Mouse (Mus musculus) neutrophil, adult 59 days (primary cell): ENCODE measurements around the gene Krtap24-1. TPM values are rescaled to one million over a fixed set of nuclear protein-coding genes. Genes with fewer than 3 reads are reported as not detected.

Experiments used
- total RNA-seq, 2 experiments: library from RNA; stranded (reverse); gene quantifications; 1 replicate in 1 of 2; 2 replicates in 1 of 2; pipeline ENCODE4 v1.2.4; 2023

The Krtap24-1 gene
- total RNA-seq: not detected

DNA sequence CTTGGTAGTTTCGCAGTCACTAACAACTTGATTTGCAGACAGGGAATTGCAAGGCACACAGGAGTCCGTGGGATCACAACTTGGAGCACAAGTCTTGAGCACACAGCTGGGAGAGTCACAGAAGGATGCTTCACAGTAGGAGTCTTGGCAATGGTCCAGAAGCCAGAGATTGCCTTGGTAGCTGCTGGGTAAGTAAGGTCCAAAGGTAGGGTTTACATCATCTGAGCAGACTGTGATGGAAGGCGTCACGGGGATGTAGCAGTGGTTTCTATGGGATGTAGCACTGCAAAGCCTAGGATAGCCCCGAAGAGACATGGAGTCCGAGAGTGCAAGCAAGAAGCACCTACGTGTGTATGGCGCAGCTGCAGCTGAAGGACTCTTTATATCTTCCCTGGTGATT, at the start of gene Krtap24-1:
Gene Krtap24-1 (minus strand): TSS at position 358 of the 400 bp plus-strand sequence.

DNA sequence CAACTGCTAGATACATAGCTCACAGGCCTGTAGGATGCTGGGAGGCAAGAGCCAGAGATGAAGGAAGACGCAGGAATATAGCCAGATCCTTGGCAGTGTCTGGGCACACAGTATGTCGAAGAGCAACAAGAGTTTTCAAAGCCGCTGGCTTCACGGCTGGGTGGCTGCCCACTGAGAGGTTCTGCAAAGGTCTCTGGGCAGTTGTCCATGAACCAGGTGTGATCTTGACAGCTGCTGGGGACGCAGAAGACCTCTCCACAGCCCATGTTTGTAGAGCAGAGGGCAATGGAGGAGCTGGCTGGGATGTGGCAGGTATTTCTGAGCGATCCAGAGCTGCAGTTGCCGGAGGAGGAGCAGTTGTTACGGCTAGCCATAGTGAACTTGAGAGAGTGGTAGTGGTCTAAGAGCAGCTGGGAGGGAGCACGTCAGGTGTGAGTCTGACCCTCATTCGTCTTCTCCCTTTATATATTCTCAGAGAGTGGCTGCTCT, 35.3 kb upstream of the Krtap24-1 start, which contains the start of gene Krtap26-1:
Gene Krtap26-1 (minus strand): TSS at position 439 of the 489 bp plus-strand sequence.

DNA sequence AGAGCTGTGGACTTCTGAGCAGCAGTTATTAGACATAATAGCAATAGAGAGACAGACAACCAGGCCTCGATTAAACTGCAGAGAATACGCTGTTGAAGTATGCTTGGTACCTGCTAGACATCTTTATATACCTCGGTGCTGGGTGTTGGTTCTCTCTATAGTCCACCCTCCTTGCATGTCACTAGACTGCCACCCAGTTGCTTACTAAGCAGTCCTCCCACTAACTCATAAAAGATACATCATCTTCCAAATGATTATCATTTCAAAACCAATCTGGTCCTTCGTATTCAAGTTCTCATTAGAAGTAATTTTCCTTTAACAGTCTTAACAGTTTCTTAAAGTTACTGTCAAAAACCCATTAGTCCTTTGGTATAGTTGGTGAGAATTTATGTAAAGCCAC, 15.5 kb upstream of the Krtap24-1 start, which contains the start of gene 2310079G19Rik:
Gene 2310079G19Rik (minus strand): TSS at position 101 of the 400 bp plus-strand sequence.

DNA sequence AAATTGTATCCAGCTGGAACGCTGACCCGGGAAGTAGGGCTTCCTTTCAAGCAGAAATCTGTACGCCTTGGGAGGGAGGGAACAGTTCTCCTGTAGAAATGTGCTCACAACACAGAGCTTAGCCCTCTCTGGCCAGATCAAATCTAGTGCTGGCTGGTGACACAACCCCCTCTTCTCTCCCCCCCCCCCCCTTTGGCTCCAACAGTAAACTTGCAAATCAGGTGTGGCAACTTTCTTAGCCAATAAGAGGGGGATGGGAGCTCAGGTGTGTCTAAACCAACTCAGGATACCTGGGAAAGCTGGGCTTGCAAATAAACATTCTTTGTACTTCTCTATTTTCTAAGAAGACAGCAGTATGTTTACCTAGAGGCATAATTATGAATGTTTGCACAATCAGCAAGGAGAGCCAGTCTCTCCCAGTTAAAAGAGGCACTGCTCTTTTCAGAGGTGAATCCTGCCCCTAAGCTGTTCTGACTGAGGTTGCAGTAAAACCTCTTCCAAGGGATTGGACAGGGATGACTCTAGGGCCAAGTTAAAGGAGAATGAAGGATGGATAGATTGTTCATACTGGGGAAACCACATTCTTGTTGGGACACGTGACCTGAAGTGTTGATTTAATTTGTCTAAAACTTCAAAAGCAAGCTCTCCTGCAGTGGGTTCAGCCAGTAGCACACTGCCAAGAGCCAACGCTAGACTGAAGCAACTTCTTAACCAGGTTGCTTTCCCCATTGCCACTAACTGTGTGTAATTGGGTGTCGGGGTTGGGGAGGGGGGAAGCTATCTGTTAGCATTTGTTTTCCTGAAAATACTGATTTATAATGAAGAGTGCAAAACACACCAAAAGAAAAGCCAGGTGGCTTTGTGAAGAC, 48.8 kb downstream of the Krtap24-1 start, which contains the start of gene Cldn8:
Gene Cldn8 (minus strand): TSS at position 139 of the 869 bp plus-strand sequence.

Other genes with a start within 250 kb of the Krtap24-1 start
- gene Cldn17, start 105.3 kb downstream of the Krtap24-1 start, total RNA-seq: not detected
- not detected for gene Cldn8, start 49.1 kb downstream of the Krtap24-1 start, total RNA-seq
- gene 2310079G19Rik, start 15.4 kb upstream of the Krtap24-1 start, total RNA-seq: not detected
- gene Krtap26-1, start 35.5 kb upstream of the Krtap24-1 start, total RNA-seq: not detected
- gene Krtap27-1, start 59.4 kb upstream of the Krtap24-1 start, total RNA-seq: not detected
- gene 2310061N02Rik, start 95.7 kb upstream of the Krtap24-1 start, total RNA-seq: not detected
- gene Krtap13-1, start 116.6 kb upstream of the Krtap24-1 start, total RNA-seq: not detected
- gene Krtap13, start 139.4 kb upstream of the Krtap24-1 start, total RNA-seq: not detected
- gene 2310034C09Rik, start 146.6 kb upstream of the Krtap24-1 start, total RNA-seq: not detected
- gene 2310057N15Rik, start 161.9 kb upstream of the Krtap24-1 start, total RNA-seq: not detected
- gene Gm5965, start 165.6 kb upstream of the Krtap24-1 start, total RNA-seq: not detected
- gene Gm20741, start 199.9 kb upstream of the Krtap24-1 start, total RNA-seq: not detected
- gene Krtap15, start 207.9 kb upstream of the Krtap24-1 start, total RNA-seq: not detected
- gene Krtap14, start 213.9 kb upstream of the Krtap24-1 start, total RNA-seq: not detected